Mouse (Mus musculus) G1E (cell line): ENCODE measurements around the gene Nek8. TPM values are rescaled to one million over a fixed set of nuclear protein-coding genes. Genes with fewer than 3 reads are reported as not detected.

Experiments
- ATAC-seq: 2 replicates; pipeline ENCODE4 v1.8.0; 2016; ENCODE audit warnings: mild to moderate bottlenecking; ENCODE audit not compliant: insufficient number of reproducible peaks, poor library complexity, low FRiP score, severe bottlenecking; ENCODE audit errors: extremely low read depth
- DNase-seq: peaks from one replicate; pipeline ENCODE4 v3.0.0; 2012; ENCODE audit warnings: low spot score
- H3K27me3 ChIP-seq: 2 replicates; pipeline ENCODE4 v1.6.1; 2012; ENCODE audit warnings: mild to moderate bottlenecking, low read length, inconsistent platforms; ENCODE audit not compliant: insufficient read depth
- H3K36me3 ChIP-seq: replicated peaks from 2 replicates; pipeline ENCODE3; 2012; ENCODE audit warnings: mild to moderate bottlenecking, inconsistent platforms
- H3K4me1 ChIP-seq: 2 replicates; pipeline ENCODE4 v1.6.1; 2012; ENCODE audit warnings: low read depth, low read length, inconsistent platforms, mixed read lengths; ENCODE audit not compliant: insufficient read depth
- H3K4me3 ChIP-seq: 2 replicates; pipeline ENCODE4 v1.5.1; 2012; ENCODE audit warnings: low read depth, mild to moderate bottlenecking, inconsistent platforms, low read length, moderate library complexity, mixed read lengths
- H3K9me3 ChIP-seq: replicated peaks from 2 replicates; pipeline ENCODE4 v1.6.1; 2012; ENCODE audit warnings: inconsistent platforms
- CTCF ChIP-seq: IDR thresholded peaks from 2 replicates; pipeline ENCODE4 v1.5.1; 2012; ENCODE audit warnings: low read depth, low read length, inconsistent platforms, mixed read lengths
- GATA1 ChIP-seq: IDR thresholded peaks from 2 replicates; pipeline ENCODE4 v1.6.1; 2012; ENCODE audit warnings: borderline replicate concordance, low read length, inconsistent platforms, mixed read lengths
- GATA2 ChIP-seq: IDR thresholded peaks from 2 replicates; pipeline ENCODE4 v1.6.1; 2012; ENCODE audit warnings: low read depth, low read length, inconsistent platforms, borderline replicate concordance
- POLR2AphosphoS5 ChIP-seq: IDR thresholded peaks from 2 replicates; pipeline ENCODE4 v1.6.1; 2012; ENCODE audit warnings: low read depth, low read length, inconsistent platforms; ENCODE audit not compliant: insufficient replicate concordance
- TAL1 ChIP-seq: conservative IDR thresholded peaks from 2 replicates; pipeline ENCODE4 v1.6.1; 2012; ENCODE audit warnings: low read depth, low read length, inconsistent platforms, mixed read lengths
- polyA plus RNA-seq: library from polyadenylated mRNA; stranded (reverse); fragments of >175 nt; gene quantifications from 2 replicates; pipeline ENCODE4 v1.2.3, GENCODE M21; 2012
- total RNA-seq, 2 experiments: library from RNA; stranded (forward) in 1 of 2; stranded (reverse) in 1 of 2; fragments of 200-1000 nt in 1 of 2; fragments of >200 nt in 1 of 2; fragmentation: Nextera tagmentation in 1 of 2; gene quantifications; 2 replicates each; pipeline ENCODE4 v1.2.3; 2014 to 2017

Gene Nek8
- total and polyA plus RNA-seq, 3 experiments, result 7.8 to 14.8 (median 8.5) TPM

DNA sequence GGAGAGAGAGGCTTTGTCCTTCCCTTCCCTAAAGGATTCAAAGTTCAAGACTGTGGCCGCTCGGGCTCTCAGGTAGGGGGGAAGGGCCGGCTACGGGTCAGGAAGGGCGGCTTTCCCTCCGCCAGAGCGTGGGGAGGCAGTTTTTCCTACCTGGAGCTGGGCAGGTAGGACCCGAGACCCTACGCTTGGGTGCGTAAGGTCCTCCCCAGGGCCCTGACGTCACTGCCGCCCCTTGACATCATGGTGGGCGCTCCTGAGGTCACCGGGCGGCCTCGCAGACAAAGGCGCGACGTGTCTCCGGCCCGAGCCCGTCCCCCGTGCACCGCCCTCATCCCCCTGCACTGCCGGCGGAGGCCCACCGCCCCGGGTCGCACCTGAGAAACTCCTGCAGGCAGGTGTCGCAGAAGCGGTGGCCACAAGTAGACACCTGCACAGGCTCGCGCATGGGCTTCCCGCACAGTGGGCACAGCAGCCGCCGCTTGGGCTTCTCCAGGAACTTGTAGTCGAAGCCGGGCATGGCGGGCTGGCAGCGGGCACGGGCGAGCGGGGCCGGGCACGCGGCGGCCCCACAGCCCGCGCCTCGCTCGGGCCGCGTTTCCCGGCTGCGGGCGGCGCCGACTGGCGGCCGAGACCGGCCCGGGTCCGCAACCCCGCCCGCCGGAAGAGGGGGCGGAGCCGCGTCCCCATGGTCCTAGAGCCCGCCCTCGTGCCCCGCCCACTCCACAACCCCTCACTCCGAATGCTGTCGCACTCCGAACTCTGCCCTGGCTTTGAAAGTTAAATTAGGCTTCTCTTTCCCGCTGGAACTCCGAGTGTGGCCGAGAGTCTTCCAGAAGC is 11.3 kb downstream of the Nek8 start, which contains the start of gene Traf4:
Traf4 (minus strand) TSS at position 666 of the 837 bp plus-strand sequence.
- H3K36me3 ChIP-seq, result peaks cover 54% of the 10 kb centered on the region

DNA sequence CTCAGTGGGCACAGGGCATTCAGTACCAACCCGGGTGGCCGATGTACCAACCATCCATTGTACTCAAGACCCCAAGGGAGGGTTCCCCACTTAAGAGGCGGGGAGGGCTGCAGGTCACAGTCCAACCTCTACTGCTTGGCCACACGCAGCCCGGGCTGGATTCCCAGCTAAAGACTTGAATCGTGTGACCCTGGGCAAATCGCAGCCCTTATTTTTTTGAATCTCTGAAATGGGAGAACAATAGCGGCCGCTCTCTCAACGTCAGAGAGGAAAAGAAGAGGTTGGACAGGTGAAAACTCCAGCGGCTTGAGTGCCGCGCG is 11.9 kb downstream of the Nek8 start:
- Histone ChIP-seq H3K9me3 (no peaks in the 10 kb centered on the region), H3K36me3 (peaks cover 60% of the 10 kb centered on the region), H3K4me3 (peak overlapping the region; percentile 86), H3K4me1 (peaks cover 93% of the 10 kb centered on the region), H3K27me3 (no peaks in the 10 kb centered on the region)
- ATAC-seq (no peak), DNase-seq (no peak)
- TF ChIP-seq GATA2 (no peak), CTCF (no peak), TAL1 (no peak), GATA1 (no peak), POLR2AphosphoS5 (no peak)

More for the DNA sequence above, 11.3 kb downstream of the Nek8 start, which contains the start of gene Traf4:
- ATAC-seq (no peak), DNase-seq (peak; percentile 96)
- no peak for TF ChIP-seq GATA1
- no peak for TF ChIP-seq GATA2
- TF ChIP-seq TAL1, result no peak
- no peak for TF ChIP-seq CTCF
- no peak for TF ChIP-seq POLR2AphosphoS5
- Histone ChIP-seq H3K9me3 (no peaks in the 10 kb centered on the region), H3K4me1 (peaks cover 92% of the 10 kb centered on the region), H3K4me3 (peak within 1 kb of the TSS; percentile 86), H3K27me3 (no peaks in the 10 kb centered on the region)

DNA sequence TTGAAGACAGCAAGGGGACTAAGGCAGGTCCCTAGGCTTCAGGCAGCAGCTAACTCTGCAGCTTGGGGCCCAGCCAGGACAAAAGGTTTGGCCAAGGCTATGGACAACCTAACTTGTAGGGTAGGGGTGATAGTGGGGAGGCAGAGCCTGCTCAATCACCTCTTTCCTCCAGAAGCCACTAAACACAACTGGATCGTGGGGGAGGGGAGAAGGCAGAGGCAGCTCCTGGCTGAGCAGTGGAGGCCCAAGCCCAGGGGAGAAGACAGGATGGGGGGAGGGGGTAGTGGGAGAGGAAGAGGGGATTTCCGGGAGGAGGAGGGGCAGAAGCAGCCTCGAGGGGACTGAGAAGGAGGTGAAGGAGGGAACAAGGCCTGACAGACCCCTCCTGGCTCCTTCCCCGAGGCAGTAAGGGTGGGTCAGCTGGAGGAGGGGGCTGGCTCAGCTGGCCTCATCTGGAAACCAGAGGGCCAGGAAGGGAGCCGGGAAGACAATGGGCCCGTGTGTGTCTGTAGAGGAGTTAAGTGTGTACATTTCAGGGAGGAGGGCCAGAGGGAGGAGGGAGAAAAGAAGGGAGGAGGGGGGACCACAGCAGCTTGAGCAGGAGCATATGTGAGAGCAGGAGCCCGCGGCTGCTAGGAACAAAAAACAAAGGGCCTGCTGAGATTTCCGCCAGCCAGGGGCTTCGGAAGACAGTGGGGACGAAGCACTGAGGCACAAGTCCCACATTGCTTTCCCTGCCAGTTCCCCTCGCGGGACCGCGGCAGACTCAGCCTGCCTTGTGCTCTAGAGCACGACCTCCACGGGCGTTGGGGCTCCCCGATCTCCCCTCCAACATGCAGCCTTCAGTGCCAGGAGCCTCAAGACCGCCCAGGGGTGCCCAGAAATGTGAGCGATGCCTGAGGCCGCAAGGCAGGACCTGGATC is 12.5 kb downstream of the Nek8 start:
- peak; percentile 57 for DNase-seq
- Histone ChIP-seq H3K36me3 (peaks cover 66% of the 10 kb centered on the region), H3K9me3 (no peaks in the 10 kb centered on the region), H3K4me1 (peaks cover 93% of the 10 kb centered on the region), H3K4me3 (peak overlapping the region; percentile 86), H3K27me3 (no peaks in the 10 kb centered on the region)
- ATAC-seq, result no peak
- no peak for TF ChIP-seq GATA2
- TF ChIP-seq TAL1, result no peak
- no peak for TF ChIP-seq CTCF
- no peak for TF ChIP-seq GATA1
- TF ChIP-seq POLR2AphosphoS5, result no peak

DNA sequence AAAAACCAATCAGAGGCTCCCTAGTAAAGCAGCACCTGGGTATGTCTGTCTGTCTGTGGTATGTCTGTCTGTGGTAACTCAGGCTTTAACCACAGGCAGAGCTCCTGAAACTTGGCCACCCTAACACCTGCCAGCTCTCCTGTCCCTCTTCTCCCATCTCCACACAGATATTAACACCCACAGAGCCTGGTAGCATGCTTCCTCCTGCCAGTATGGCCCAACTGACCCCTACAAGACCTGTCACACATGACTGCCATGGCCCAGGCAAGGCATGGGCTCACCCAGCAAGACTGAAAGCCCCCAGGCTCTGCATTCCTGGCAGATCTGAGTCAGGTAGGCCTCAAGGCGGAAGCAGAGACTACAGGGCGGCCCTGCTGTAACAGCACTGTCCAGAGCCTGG is 13.4 kb downstream of the Nek8 start:
- no peak for DNase-seq
- Histone ChIP-seq H3K4me3 (peak overlapping the region; percentile 86), H3K27me3 (no peaks in the 10 kb centered on the region), H3K36me3 (peaks cover 75% of the 10 kb centered on the region), H3K4me1 (peaks cover 92% of the 10 kb centered on the region), H3K9me3 (no peaks in the 10 kb centered on the region)
- ATAC-seq, result no peak
- TF ChIP-seq GATA1, result no peak
- no peak for TF ChIP-seq CTCF
- no peak for TF ChIP-seq POLR2AphosphoS5
- no peak for TF ChIP-seq TAL1
- TF ChIP-seq GATA2, result no peak

DNA sequence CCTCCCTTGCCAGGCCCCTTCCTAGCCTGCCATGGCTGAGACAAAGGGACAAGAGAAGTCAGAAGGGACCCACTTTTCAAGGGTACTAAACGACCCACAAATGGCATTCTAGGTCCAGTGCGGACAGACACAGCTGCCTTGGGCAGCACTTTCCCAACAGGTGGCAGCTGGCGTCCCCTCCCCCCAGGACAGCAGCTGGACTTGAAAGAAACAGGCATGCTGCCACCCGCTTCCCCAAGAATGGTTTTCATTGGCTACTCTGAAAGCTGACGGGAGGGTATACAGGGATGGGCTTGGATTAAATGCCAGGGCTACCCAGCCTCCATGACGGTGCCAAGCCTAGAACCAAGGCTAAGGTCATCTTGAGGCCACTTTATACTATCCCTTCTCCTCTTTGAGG is 14.0 kb downstream of the Nek8 start:
- peak overlapping the region; percentile 86; the same call in 1 of the 2 replicates for H3K4me3 ChIP-seq
- peaks cover 92% of the 10 kb centered on the region for H3K4me1 ChIP-seq
- no peak for DNase-seq
- H3K36me3 ChIP-seq, result peaks cover 76% of the 10 kb centered on the region
- no peak for TF ChIP-seq GATA1
- no peak for TF ChIP-seq TAL1
- no peak for TF ChIP-seq GATA2
- no peak for TF ChIP-seq CTCF
- TF ChIP-seq POLR2AphosphoS5, result no peak
- no peaks in the 10 kb centered on the region for H3K27me3 ChIP-seq
- no peaks in the 10 kb centered on the region for H3K9me3 ChIP-seq
- no peak for ATAC-seq

DNA sequence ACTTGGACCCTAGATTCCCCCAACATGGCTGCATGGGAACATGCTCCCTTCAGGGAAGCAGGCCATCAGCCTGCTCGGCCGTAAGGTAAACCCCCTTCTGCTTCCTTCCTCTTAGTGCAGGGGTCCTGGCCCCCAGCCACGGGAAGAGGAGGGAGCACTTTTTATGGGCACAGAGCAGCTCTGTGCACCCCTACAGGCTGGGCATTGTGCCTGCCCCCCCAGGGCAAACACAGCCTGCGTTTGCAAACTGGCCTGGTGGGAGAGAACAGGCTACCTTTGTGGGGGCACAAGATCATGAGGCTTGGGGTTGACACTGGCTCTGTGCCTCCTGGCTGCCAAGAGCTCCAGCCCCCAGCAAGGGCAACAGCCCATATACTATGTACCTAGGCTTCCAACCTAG is 14.5 kb downstream of the Nek8 start:
- Histone ChIP-seq H3K9me3 (no peaks in the 10 kb centered on the region), H3K4me3 (peak overlapping the region; percentile 86; the same call in 1 of the 2 replicates), H3K36me3 (peaks cover 76% of the 10 kb centered on the region), H3K27me3 (no peaks in the 10 kb centered on the region), H3K4me1 (peaks cover 89% of the 10 kb centered on the region)
- ATAC-seq (no peak), DNase-seq (no peak)
- TF ChIP-seq GATA1, result no peak
- TF ChIP-seq TAL1, result no peak
- no peak for TF ChIP-seq POLR2AphosphoS5
- TF ChIP-seq CTCF, result no peak
- TF ChIP-seq GATA2, result no peak
